Mouse (Mus musculus) urinary bladder, postnatal 25 days (tissue): ENCODE data around the gene Cul4b.
"Not testable (repeated sequence)": the region's sequence is repeated elsewhere in the genome, so short reads cannot be mapped to it uniquely, and the experiment has no call there.

Experiments
- DNase-seq: peaks from one replicate; pipeline ENCODE4 v3.0.0; 2022; ENCODE audit warnings: low spot score

Gene Cul4b

GRCm38 (mm10) chrX:38576078-38576477 lies at the start of gene Cul4b:
TSS of gene Cul4b (minus strand) at chrX:38576196.
- no peak for DNase-seq

- no peak for DNase-seq
These were observed 25.0 kb upstream of the Cul4b start for GRCm38 (mm10) chrX:38600995-38601369.

DNA sequence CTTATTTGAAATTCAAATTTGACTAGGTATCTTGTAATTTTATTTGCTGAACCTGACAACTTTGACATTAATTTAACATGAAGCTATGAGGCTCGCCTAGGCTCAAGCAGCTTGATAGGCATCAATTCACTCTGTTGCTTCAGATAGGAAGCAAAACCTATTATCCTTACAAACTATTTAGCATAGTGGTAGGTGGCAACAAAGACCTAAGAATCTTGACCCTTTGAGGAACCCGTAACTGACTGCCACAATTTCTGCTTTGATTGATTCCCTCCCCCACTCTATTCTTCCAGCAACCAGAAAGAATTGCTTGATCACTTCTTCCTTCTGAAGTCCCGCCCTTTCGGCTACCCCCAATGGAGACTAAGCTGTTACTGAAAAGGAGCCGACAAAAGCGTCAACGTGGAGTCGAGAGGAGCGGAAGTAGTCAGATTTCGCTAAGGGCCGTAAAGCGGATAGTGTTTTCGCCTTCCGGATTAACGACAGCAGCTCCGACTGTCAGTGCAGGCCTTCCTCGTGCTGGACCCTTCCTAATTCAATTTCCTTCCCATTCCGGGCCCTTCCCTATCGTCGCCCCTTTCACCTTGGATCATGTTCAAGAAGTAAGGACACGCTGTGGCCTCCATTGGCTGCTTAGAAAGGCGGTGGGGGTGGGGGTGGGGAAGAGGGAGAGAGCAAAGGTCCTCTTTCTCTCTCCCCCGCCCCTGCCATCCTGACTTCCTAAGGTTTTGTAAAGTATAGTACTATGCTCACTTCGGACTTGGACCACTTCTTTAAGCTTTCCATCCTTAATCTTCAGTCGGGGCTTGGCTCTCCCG lies 24.4 kb upstream of the Cul4b start, which contains the start of gene Mcts1:
Gene Mcts1, plus strand, starts transcription at position 402 of the 818 bp plus-strand sequence.
- peak; percentile 35 for DNase-seq

DNA sequence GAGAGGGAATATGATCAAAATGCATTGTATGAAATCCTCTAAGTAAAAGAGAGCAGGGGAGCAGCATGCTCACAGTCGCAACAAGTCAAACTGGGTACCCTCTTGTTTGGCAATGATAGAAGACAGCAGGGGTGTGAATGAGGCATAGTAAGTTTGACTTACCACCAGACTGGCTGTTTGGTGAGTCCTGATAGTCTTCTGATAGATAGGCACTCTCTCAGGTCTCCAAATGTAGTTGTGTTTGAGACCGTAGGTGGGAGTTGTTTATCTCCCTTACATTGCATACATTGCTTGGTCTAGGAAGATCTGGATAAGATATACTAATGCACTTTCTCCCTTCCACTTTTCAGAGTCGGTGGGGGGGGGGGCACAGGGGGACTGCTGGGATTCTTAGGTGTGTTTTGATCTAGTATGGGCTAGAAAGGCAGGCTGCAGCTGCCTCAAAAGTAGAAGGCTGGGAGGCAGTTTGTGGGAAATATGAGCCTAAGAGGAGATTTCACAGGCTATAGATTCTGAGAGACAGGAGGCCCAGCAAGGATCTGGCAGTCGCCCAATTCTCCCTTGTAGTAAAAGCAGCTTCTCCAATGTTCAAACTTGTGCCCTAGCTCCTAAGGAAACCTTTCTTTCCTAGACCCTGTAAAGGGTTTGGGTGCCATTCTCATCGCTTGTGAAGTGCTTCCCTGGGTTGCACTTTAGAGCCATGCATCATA lies 17.3 kb upstream of the Cul4b start:
- DNase-seq, result no peak

DNA sequence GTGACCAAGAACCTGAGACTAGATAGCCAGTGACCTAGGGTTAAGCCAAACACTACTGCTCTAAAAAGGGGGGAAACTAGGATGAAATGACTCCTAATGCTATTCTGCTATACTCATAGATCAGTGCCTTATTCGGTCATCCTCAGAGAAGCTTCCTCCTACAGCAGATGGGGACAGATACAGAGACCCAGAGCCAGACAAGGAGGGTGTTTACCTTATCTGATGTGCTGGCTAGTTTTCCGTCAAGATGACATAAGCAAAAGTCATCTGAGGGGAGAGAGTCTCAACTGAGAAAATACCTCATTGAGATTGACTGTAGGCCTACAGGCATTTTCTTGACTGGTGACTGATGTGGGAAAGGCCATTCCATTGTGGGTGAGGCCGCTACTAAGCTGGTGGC lies 15.8 kb upstream of the Cul4b start:
- DNase-seq, result no peak

DNA sequence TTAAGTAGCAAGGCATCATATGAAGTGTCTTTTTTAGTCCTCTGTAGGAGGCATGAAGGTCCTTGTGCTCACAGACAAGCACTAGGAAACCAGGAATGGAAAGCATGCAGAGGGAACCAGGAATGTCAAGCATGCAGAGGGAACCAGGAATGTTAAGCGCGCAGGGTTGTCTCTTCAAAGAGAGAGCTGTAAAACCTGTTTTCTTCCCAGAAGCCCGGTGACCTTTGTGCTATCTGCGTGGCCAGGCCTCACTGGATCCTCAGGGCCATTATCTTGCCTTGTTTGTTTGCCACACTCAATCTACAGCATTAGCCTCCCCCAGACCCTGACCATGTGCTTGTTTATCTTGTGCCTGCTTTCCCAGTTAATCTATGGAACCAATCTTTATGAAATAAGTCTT lies 13.8 kb upstream of the Cul4b start:
- DNase-seq, result no peak

- DNase-seq, result no peak
These were observed 7.3 kb upstream of the Cul4b start for GRCm38 (mm10) chrX:38583261-38583660.

DNA sequence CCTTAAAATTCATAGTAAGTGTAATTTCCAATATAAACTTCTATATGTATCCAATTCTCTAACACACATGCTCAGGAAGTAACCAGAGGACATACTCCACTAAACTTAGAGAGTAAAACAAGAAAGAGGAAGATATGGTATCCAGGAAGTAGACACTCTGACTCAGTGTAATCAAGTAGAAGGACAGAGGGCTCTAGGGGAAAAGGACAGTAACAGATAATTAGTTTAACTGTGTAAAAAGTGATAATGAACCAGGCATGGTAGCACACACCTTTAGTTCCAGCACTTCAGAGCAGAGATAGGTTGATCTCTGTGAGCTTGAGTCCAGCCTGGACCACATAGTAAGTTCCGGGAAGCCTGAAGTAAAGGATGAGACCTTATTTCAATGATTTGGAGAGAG lies 5.1 kb upstream of the Cul4b start:
- DNase-seq, result no peak

DNA sequence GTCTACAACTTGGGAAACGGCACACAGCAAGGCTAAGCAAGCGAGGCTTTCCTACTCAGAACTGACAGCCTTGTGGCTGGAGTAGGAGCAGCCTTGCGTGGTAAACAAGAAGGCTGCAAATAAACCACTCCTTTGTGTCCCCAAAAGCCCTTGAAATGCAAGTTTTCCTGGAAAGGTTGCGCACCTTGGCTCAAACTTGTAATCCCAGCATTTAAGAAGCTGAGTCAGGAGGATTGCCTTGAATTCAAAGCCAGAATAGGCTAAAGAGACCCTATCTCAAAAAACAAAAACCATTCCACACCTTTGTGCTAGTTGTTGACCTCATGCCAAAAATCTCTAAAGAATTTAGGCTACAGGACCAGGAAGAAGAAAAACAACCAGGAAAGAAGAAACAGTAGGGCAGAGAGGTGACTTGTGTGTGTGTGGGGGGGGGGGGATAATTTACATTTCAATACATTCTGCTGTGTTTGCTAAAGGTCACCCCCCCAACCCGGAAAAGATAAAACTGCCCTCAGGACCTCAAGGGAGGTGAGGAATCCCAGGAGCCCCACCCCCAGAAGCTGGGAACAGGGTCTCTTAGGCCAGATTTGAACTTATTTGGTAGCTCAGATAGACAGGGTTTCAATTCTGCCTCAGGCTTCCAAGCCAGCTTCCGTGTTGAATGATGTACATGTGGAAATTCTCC lies 9.3 kb downstream of the Cul4b start:
- no peak for DNase-seq

DNA sequence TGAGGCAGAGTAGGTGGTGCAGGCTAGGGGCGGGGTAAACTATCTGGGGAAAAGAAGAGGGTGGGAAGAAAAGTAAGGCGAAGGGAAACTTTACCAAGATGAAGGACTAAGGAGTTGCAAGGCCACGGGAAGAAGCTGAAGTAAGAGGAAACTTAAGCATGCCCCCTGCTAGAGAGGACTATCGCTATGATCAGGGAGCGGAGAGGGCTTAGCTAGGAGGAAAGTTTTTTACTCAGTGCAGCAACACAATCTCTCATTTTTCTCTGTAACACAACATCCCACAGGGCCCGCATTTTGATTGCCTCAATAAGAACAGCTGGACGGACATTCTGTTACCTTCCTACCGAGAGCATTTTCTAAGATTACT lies 10.8 kb downstream of the Cul4b start:
- DNase-seq, result no peak

GRCm38 (mm10) chrX:38564542-38565175 lies 11.3 kb downstream of the Cul4b start:
- peak; percentile 72 for DNase-seq

GRCm38 (mm10) chrX:38563941-38564541 lies 12.0 kb downstream of the Cul4b start:
- peak; percentile 5 for DNase-seq

DNA sequence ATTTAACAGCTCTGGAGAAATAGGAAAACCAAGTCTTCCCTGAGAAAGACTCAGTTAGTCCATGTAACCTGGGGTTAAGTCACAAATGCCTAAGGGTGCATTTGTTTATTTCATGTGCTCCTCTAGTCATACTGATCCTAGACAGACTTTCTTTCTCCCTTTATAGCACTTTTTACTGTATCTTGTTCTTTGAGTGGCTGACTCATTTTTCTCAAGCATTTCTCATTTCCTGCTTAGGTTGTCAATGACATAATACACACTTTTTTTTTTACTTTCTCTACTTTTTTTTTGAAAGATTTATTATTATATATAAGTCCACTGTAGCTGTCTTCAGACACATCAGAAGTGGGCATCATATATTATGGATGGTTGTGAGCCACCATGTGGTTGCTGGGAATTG lies 22.7 kb downstream of the Cul4b start:
- no peak for DNase-seq

DNA sequence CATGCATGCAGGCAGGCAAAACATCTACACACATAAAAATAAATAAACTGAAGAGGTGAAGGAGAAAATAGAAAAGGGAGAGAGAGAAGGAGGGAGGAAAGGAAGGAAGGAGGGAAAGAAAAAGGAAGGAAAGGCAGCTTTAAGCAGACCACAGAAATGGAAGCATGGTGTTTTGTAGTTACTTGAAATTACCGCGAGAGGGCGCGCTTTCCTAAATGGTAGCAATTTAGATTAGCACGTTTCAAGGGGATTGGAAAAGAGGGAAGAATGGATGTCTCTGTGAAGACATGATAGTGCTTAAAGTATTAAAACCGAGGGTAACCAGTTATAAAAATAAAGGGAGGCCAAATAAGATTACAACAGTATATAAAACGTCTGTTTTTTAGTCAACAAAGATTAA lies 61.4 kb downstream of the Cul4b start:
- peak; percentile 29 for DNase-seq

- no peak for DNase-seq
These were observed 71.2 kb downstream of the Cul4b start for GRCm38 (mm10) chrX:38504846-38505245.

- DNase-seq, result not testable (repeated sequence)
These were observed 73.8 kb downstream of the Cul4b start for GRCm38 (mm10) chrX:38502182-38502581.

DNA sequence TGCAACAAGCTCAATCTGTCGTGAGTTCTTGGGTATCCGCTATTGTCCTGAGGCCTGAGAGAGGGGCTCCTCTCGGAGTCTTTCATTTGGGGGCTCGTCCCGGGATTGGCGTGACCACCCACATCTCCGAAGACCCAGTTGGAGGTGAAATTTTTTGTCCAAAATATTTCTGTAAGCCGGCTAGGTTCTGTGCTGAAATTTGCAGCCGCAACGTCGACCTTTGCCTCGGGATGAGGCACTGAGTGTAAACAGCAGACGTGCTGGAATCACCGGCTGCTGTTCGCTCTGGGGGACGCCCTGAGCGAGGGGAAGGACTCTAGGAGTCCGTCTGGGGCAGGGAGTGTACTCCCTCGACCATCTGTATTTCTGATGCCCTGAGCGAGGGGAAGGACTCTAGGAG lies 90.5 kb downstream of the Cul4b start:
- not testable (repeated sequence) for DNase-seq
